Mouse (Mus musculus) embryonic fibroblast, embryonic 13.5 days (primary cell): Measurements from ENCODE around the gene Bloc1s3.

Experiments used
- CTCF ChIP-seq: IDR thresholded peaks from 2 replicates; pipeline ENCODE4 v1.5.1; 2011; ENCODE audit warnings: mild to moderate bottlenecking, control low read depth, low read length, moderate library complexity, borderline replicate concordance; ENCODE audit not compliant: insufficient read depth
- POLR2A ChIP-seq: IDR thresholded peaks from 2 replicates; pipeline ENCODE4 v1.6.1; 2011; ENCODE audit warnings: low read depth, mild to moderate bottlenecking, control low read depth, low read length, moderate library complexity

GRCm38 (mm10) chr7:19506326-19506725 lies 1.8 kb downstream of the Bloc1s3 start:
- TF ChIP-seq POLR2A, result no peak
- TF ChIP-seq CTCF, result no peak
